Mouse (Mus musculus) thymus, postnatal 4 days (tissue): Measurements from ENCODE around the gene C1qtnf3.

Experiments
- DNase-seq: peaks from one replicate; pipeline ENCODE4 v3.0.0; 2021

C1qtnf3 gene

GRCm38 (mm10) chr15:10951951-10952759 lies at the start of gene C1qtnf3:
Gene C1qtnf3 (plus strand): TSS chr15:10952332.
- no peak for DNase-seq

DNA sequence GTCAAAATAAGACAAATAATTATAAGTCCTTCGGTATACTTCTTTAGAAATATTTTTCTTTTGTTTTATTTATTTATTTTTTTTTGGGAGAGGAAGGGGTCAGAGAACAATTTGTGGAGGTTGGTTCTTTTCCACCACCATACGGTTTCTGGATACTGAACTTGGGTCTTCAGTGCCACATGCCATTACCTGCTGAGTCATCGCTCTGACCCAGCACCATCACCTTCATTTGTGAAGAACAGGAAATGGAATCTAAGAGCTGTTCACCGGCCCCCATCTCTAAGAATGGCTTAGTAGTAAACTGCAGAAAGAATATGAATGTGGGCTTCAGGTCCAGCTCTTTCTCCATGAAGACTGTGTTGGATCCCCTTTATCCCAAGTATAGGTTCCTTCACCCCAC lies 49.8 kb upstream of the C1qtnf3 start:
- DNase-seq, result no peak

DNA sequence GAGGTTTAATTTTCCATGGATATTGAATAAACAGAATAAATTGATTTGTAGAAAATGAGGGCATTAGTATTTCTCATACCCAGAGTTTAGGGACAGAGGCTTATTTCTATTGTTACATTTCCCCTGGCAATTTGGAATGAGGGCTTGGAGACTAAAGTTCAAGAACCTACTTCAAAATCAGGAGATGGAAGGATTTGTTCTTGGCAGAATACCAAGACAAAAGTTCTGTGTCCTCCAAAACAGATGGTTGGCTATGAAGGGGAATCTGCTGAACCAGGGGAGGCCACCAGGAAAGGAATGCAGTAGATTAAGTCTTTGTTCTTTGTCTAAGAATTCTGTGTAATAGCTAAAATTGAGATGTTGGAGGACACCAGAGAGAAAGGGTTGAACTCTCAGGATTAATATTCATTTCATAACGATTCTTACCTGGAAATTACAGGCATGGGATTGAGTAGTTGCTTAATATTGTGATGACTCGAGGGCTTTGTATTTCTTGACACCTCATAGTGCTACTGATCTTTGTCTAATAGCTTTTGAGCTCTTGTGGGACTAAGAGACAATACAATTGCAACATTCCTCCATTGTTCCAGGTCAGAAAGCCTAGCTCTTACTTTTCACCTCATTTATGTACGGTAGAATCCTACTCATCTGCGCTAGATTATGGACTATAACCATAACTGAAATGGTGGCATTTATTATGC lies 35.4 kb upstream of the C1qtnf3 start:
- no peak for DNase-seq

- DNase-seq, result no peak
Observed at GRCm38 (mm10) chr15:10917312-10917660, 34.8 kb upstream of the C1qtnf3 start.

DNA sequence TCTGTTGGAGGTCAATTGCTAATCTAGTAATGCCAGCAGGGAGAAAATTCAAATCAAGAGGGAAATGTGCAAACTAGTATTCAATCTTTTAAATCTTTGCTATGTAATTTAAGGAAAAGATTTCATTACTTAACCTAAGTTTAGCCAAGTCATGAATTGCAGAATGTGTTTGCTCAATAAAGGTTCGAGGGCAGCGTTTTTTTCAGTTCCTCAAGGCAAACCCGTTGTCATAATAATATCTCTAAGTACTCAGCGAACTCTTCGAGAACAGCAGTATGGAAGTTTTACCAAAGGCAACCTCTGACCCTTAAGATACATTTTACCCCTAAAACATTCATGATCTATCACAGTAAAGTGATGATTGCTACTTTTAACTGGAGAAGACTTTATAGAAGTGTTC lies 31.9 kb upstream of the C1qtnf3 start:
- no peak for DNase-seq

DNA sequence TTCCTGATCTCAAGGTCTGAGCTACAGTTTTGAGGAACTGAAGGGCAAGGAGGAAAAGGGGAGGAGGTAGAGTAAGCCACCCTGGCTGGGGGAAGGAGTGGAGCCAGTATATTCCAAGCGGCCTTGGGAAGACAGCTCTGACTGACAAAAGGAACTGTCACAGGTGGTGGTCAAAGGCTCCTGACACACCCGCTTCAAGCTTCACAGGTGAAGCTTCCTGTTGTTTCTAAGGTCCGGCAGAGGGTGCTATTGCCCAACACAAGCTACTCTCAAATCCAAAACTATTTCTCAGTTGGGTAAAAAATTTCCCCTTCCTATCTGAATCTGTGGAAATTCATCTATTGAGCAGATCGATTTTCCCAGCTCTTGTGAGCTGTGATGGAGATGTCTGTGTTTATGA lies 31.1 kb upstream of the C1qtnf3 start:
- peak; percentile 13 for DNase-seq

DNA sequence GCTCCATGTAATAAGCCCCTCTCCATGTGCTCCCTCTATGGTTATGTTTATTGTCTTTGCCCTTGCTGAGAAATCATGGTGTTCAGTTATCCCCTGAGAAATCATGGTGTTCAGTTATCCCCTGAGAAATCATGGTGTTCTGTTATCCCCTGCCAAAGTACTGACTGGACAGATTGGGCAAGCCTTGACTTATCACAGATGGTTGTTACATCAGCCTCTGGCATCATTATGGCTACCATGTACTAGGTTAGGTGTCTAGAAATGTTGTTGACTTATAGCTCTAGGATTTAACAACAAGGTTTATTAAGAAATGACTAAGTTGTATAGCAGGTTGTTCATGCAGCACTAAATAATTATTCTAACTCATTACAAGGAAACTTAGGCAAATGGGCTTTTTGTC lies 30.1 kb upstream of the C1qtnf3 start:
- no peak for DNase-seq

- DNase-seq, result no peak
Observed at GRCm38 (mm10) chr15:10922570-10922969, 29.6 kb upstream of the C1qtnf3 start.

DNA sequence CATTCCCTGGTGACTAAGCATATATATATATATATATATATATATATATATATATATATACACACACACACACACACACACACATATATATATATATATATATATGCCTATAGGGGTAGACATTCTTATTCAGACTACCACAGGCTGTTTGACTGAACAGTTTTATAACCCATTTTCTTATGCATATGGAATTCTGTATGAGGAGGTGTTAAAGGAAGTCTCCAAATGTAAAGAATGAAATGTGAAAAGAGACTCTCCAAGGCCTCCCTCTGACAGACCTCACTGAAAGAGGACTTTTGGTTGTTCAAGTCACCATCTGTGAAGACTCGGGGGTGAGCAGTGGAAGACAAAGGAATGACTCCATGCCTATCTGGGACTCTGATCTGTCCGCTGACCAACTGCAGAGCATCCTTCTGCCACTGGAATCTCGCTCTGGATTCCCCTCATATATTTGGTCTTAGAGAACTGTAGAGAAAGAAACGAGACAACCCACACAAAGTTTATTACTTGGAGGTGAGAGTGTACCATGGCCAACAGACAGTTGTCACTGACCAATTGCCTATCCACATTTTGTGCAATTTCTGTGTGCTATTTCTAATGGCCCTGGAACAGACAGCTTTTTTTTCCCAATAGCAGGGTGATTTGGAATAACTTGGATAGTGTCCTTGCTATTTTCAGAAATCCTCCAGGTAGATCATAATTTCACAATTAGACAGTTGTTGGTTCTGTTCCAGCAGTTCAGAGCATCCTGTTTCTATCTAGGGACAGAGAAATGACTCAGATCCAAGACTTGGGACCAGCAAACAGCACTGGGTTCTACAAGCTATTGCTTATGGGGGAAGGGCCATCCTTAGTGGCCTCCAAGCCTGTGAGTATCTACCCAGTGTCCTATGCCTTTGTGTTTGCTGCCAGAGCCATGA lies 28.8 kb upstream of the C1qtnf3 start:
- DNase-seq, result no peak

DNA sequence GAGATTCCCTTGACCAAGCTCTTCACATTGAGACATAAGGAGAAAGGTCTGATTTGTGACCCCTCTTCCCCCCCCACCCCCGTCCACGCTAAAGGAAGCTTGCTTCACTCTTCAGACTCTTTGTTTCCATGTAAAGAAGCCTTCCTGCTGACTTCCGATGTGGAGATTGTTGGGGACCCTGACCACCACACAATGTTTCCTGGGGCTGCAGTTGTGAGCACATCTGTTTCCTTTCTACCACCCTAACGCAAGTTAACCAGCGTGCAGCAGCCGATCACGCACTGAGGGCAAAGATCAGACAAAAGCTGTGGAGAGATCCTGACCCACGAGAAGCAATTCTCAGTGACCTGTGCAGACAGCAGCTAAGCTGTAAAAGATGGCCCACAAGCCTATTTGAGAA lies 24.8 kb upstream of the C1qtnf3 start:
- DNase-seq, result no peak

DNA sequence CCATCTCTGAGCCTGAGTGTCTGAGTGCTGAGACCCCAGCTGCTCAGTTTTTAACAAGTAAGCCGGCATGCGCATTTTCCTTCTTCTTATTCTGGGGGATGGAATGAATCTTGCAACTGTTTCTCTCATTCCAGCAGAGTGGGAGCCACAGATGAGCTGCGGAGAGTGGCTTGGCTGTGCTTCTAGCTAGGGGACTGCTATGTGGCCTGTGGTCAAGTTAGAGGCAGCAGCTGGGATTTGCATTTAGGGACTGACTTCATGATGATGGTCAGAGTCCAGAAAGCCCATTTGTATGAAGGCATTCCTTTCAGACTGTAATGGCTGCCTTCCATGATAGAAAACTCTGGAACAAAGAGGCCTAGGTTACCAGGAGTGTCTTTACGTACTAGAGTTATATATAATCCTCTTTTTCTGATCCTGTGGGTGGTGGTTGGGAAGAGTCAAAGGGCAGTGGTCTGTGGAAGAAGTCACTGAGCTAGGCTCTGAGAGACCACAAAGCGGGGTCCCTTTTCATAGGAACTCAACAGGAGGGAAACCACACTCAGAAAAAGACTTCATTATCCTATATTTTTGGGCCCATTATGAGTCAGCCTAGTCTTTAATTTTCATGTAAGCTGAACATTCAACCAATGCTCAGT lies 23.4 kb upstream of the C1qtnf3 start:
- no peak for DNase-seq

DNA sequence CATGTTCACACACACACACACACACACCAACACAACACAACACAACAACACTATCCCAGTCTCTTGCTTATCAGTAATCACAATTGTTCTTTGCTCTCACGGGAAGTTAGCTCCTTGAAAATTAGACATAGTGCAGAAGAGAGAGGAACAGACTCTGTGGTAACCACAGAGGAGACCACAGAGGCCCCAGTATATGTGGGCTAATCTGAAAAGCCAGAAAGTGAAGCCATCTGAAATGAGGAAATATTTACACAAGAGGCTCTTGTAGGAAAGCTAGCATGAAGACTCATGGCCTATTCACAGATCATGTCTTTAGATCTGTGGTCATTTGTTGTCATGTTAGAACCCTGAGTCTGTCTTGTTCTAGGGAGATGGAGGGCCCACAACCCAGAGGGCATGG lies 18.2 kb upstream of the C1qtnf3 start:
- DNase-seq, result no peak

- DNase-seq, result no peak
Observed at GRCm38 (mm10) chr15:10940148-10941108, 11.7 kb upstream of the C1qtnf3 start.

GRCm38 (mm10) chr15:10941901-10942300 lies 10.2 kb upstream of the C1qtnf3 start:
- no peak for DNase-seq

GRCm38 (mm10) chr15:10947852-10948251 lies 4.3 kb upstream of the C1qtnf3 start:
- no peak for DNase-seq

GRCm38 (mm10) chr15:10952760-10953305 lies 701 bp downstream of the C1qtnf3 start:
- DNase-seq, result no peak

DNA sequence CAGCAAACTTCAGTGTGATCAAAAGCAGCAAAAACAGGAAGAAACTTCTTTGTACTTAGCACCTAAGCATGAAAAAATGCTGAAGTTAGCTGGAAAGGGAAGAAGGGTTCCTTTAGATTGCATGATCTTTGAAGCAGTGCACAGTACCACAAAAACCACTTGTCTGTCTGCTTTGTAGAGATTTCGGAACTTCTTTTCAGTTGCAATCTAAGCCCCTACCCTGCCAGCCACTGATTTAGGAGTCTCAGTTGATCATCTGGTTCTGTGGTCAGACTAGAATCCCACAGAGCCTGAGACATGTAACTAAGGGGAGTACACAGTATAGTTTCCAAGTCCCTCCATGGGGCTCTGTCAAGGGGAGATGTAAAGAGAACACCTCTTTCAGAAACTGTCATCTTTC lies 1.3 kb downstream of the C1qtnf3 start:
- no peak for DNase-seq

DNA sequence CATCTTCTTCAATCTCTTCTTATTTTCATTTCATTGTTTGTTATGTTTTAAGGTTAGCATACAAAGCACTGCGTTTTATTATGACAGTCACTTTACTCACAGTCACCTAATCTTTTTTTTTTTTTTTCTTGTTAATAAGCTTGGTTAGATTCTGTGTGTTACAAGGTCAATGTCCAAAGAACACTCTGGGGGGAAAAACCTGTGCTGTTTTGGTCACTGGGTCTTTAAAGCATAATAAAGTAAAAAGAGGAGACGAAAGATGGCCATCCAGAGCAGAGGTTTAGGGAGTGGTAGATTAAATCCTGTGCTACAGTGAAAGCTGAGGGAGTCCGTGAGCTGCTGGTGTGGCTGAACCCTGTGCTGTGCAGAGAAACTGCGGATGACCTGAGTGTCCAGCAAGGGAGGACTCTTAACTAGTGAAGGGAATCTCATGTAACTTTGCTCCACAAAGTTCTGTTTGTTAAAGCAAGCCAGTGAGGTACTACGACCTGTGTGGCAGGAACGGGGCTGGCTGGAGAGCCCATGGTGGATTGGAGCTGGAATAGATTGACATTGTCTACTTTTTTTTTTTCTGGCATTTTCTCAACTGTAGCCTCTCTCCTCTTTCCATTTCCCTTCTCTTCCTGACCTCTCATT lies 2.4 kb downstream of the C1qtnf3 start:
- no peak for DNase-seq

GRCm38 (mm10) chr15:10955156-10955555 lies 3.0 kb downstream of the C1qtnf3 start:
- no peak for DNase-seq

DNA sequence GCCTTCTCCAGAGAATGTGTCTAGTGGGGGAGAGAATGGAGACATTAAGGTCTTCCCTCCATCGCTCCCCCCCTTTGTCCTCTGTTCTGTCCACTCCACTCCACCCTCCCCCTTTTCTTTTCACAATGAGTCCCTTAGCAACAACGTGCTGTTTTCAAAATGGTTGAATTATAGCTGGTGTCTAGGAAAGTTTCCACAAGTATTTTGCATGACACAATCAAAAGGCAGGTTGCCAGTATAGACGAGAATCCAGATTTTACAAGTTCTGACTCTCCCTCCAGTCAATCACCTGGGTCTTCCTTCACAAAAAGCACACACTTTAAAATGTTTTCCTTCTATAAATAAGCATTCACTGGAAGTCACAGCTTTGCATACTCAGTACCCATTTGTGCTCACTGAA lies 4.6 kb downstream of the C1qtnf3 start:
- DNase-seq, result no peak
